In the genomic region with DNA sequence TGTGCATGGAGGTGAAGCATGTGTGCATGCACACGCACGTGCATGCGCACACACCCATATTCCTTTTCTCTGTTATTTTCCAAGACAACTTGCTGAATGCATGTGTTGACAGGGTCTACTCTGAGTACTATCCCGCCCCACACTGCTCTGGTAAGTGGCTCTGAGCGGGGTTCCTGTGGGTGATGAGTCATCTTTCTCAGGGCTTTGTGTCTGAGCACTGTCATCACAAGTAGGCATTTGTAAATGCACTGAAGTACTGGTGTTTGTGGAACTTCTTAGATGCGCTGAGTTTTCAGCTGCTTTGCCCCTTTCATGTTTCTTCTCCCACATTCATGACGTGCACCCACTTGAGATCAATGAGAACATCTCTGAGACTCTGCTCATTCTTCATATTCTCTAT, we compare ENCODE assay signal across 23 mouse cellular contexts. TPM values are rescaled to one million over a fixed set of nuclear protein-coding genes. Genes with fewer than 3 reads are reported as not detected.
DNase-seq lines count a peak whose midpoint lies in the region; ATAC-seq lines count a peak whose summit lies in the region.
"Had no signal": no experiment of that assay in that cellular context is flagged by ENCODE, and none has a peak within 500 bp of the region (broad histone marks: within the 10 kb centered on the region; RNA-seq: fewer than 3 reads in every experiment).

No protein-coding gene starts in this region.

- no peaks in the 10 kb centered on the region for H3K9me3 ChIP-seq in midbrain, embryonic 16.5 days (replicated peaks; ENCODE audit: control insufficient read depth, low read length, poor library complexity, severe bottlenecking)
- H3K9me3 ChIP-seq: forebrain, embryonic 15.5 days; hindbrain, embryonic 10.5 days; lung, embryonic 15.5 days; midbrain, embryonic 15.5 days; stomach, embryonic 15.5 days had no signal

- no peaks in the 10 kb centered on the region for H3K4me1 ChIP-seq in midbrain, embryonic 16.5 days (ENCODE audit: control insufficient read depth, insufficient read depth, low read length)
- H3K4me1 ChIP-seq: forebrain, embryonic 15.5 days; hindbrain, embryonic 10.5 days; lung, embryonic 15.5 days; midbrain, embryonic 15.5 days; stomach, embryonic 15.5 days had no signal

- H3K4me3 ChIP-seq in midbrain, embryonic 16.5 days (ENCODE audit: low read depth, low read length): no peak overlapping the region
- H3K4me3 ChIP-seq: erythroblast, embryonic 14.5 days; forebrain, embryonic 15.5 days; hindbrain, embryonic 10.5 days; lung, embryonic 15.5 days; midbrain, embryonic 15.5 days; stomach, embryonic 15.5 days had no signal

- no peak overlapping the region for H3K27ac ChIP-seq in midbrain, embryonic 16.5 days (ENCODE audit: low read length)
- H3K27ac ChIP-seq: forebrain, embryonic 15.5 days; hindbrain, embryonic 10.5 days; lung, embryonic 15.5 days; midbrain, embryonic 15.5 days; stomach, embryonic 15.5 days had no signal

- no peak overlapping the region for H3K9ac ChIP-seq in midbrain, embryonic 16.5 days (ENCODE audit: low read depth, low read length)
- H3K9ac ChIP-seq: forebrain, embryonic 15.5 days; lung, embryonic 15.5 days; midbrain, embryonic 15.5 days; stomach, embryonic 15.5 days had no signal

- H3K27me3 ChIP-seq in midbrain, embryonic 16.5 days (ENCODE audit: control insufficient read depth, insufficient read depth, low read depth, low read length): no peaks in the 10 kb centered on the region
- H3K27me3 ChIP-seq: forebrain, embryonic 15.5 days; lung, embryonic 15.5 days; midbrain, embryonic 15.5 days; stomach, embryonic 15.5 days had no signal

- peaks cover 14% of the 10 kb centered on the region for H3K36me3 ChIP-seq in midbrain, embryonic 16.5 days (ENCODE audit: control insufficient read depth, insufficient read depth, low read length)

- WGBS in midbrain, embryonic 16.5 days: 91% methylated on average over 7 of the region's 7 CpGs

- ATAC-seq in midbrain, embryonic 16.5 days: no peak
- ATAC-seq: midbrain, embryonic 15.5 days had no signal

- H3K4me2 ChIP-seq in midbrain, embryonic 16.5 days (ENCODE audit: low read length): no peak overlapping the region
- H3K4me2 ChIP-seq: forebrain, embryonic 15.5 days; liver, embryonic 11.5 days; lung, embryonic 15.5 days; midbrain, embryonic 15.5 days; stomach, embryonic 15.5 days had no signal

- peak; percentile 7 for DNase-seq in adrenal gland, postnatal 14 days
- no peak for DNase-seq in adrenal gland, adult 8-10 months
- peak; percentile 72 for DNase-seq in 3T3-L1 (ENCODE audit: low read depth, low spot score)
- DNase-seq in R1 (ENCODE audit: low read depth, low spot score): peak; percentile 23
- peak; percentile 37 for DNase-seq in thymus, postnatal 0 days (ENCODE audit: low spot score)
- DNase-seq in ovary, postnatal 10 days (ENCODE audit: low spot score): no peak
- DNase-seq: cerebellum, adult 18-20 months; heart, adult 18-20 months; kidney, postnatal 4 days had no signal

RNA-seq across cellular contexts. Expression of a gene that starts 49.2 kb away (rescaled TPM):
- not detected in 2 replicates for total RNA-seq in adrenal gland, postnatal 14 days (2021)
- under 1 TPM in 1 of 4 experiments, not detected in 3; 0.68 TPM for total RNA-seq in adrenal gland, adult 8-10 months (2022)
- 0.17 TPM in 1 of 2 replicates, not detected in the other for polyA plus RNA-seq in thymus, postnatal 0 days (2015; fragmentation: Nextera tagmentation; extraction: Ambion mirVana)
- polyA plus RNA-seq in midbrain, embryonic 16.5 days (2015; fragmentation: Nextera tagmentation; extraction: Ambion mirVana): not detected in 2 replicates
- total RNA-seq: gastrocnemius, adult 18-20 months; heart, adult 18-20 months; left cerebral cortex, postnatal 25 days had no signal
- polyA plus RNA-seq: embryonic facial prominence, embryonic 11.5 days; erythroblast, embryonic 14.5 days; heart, embryonic 16.5 days; hindbrain, embryonic 10.5 days; kidney, embryonic 14.5 days; liver, embryonic 11.5 days; lung, embryonic 15.5 days; spleen, adult 2 months; stomach, embryonic 15.5 days had no signal

Comparison
In these comparisons a context has a peak if more than half of its experiments do, and no peak if none do; other contexts are left out.
1. DNase-seq: peak in adrenal gland, postnatal 14 days (single experiment), 3T3-L1 (single experiment), R1 (single experiment) and thymus, postnatal 0 days (single experiment); none in adrenal gland, adult 8-10 months (single experiment) and ovary, postnatal 10 days (single experiment).